Mouse (Mus musculus) liver, embryonic 14.5 days (tissue): ENCODE data around the gene E130114P18Rik. TPM values are rescaled to one million over a fixed set of nuclear protein-coding genes. Genes with fewer than 3 reads are reported as not detected.

Source experiments
- ATAC-seq: fragments of 200-750 bp; cut with Nextera tagmentation; 2 replicates; pipeline ENCODE4 v1.8.0; 2017; ENCODE audit warnings: moderate number of reproducible peaks, mild to moderate bottlenecking, moderate library complexity; ENCODE audit not compliant: insufficient read depth
- DNase-seq, 3 experiments: peaks; one replicate each; pipeline ENCODE4 v3.0.0-alpha.2; 2012 to 2013; ENCODE audit warnings: low read depth in 3 of 3, low spot score in 3 of 3
- H3K27ac ChIP-seq: fragments of 300-500 bp; sonication (generic); 2 replicates; pipeline ENCODE4 v1.5.1; 2014; ENCODE audit warnings: moderate library complexity, mild to moderate bottlenecking, control low read depth, inconsistent platforms
- H3K27me3 ChIP-seq: fragments of 300-500 bp; sonication (generic); 2 replicates; pipeline ENCODE4 v1.6.1; 2014; ENCODE audit warnings: mild to moderate bottlenecking, low read length, moderate library complexity; ENCODE audit not compliant: control insufficient read depth, insufficient read depth
- H3K36me3 ChIP-seq: fragments of 300-500 bp; sonication (generic); replicated peaks from 2 replicates; pipeline ENCODE4 v1.6.1; 2014; ENCODE audit warnings: low read depth; ENCODE audit not compliant: control insufficient read depth, insufficient read depth
- H3K4me1 ChIP-seq, 2 experiments: fragments of 200-500 bp in 1 of 2; fragments of 300-500 bp in 1 of 2; sonication (generic) in 1 of 2; replicated peaks; 2 replicates each; pipeline ENCODE4 v1.6.1; 2012 to 2014; ENCODE audit warnings: antibody characterized with exemption in 1 of 2, inconsistent platforms in 1 of 2, low read length in 1 of 2; ENCODE audit not compliant: control insufficient read depth in 2 of 2, insufficient read depth in 2 of 2
- H3K4me2 ChIP-seq: fragments of 300-500 bp; sonication (generic); 2 replicates; pipeline ENCODE4 v1.6.1; 2014; ENCODE audit warnings: low read depth, mild to moderate bottlenecking, control low read depth, moderate library complexity
- H3K4me3 ChIP-seq, 2 experiments: fragments of 200-500 bp in 1 of 2; fragments of 300-500 bp in 1 of 2; sonication (generic) in 1 of 2; 2 replicates each; pipeline ENCODE4 v1.5.1; 2012 to 2014; ENCODE audit warnings: low read depth in 2 of 2, low read length in 2 of 2, mild to moderate bottlenecking in 2 of 2, control low read depth in 1 of 2, inconsistent platforms in 1 of 2, moderate library complexity in 1 of 2; ENCODE audit not compliant: insufficient read depth in 1 of 2
- H3K9ac ChIP-seq: fragments of 300-500 bp; sonication (generic); replicated peaks from 2 replicates; pipeline ENCODE4 v1.6.1; 2014; ENCODE audit warnings: mild to moderate bottlenecking, control low read depth, moderate library complexity
- H3K9me3 ChIP-seq: fragments of 300-500 bp; sonication (generic); 2 replicates; pipeline ENCODE4 v1.6.1; 2016; ENCODE audit warnings: low read length, mixed read lengths; ENCODE audit not compliant: control insufficient read depth
- CTCF ChIP-seq: IDR thresholded peaks from 2 replicates; pipeline ENCODE4 v1.5.1; 2016; ENCODE audit warnings: antibody characterized with exemption, low read depth, control low read depth
- EP300 ChIP-seq: IDR thresholded peaks from 2 replicates; pipeline ENCODE4 v1.6.1; 2016; ENCODE audit warnings: antibody characterized with exemption, low read depth
- WGBS: fragments of 180-500 bp; shearing (Covaris S2); extraction: QIAGEN DNeasy Blood & Tissue Kit; methylation state at CpG from one replicate; pipeline ENCODE4 v1.1.7; 2014; ENCODE audit not compliant: insufficient replicate concordance; 5-methylcytosine and 5-hydroxymethylcytosine counted together
- polyA plus RNA-seq, 2 experiments: library from polyadenylated mRNA; depleted of rRNA in 1 of 2; stranded (reverse) in 1 of 2; unstranded in 1 of 2; fragments of >200 nt; fragmentation: Nextera tagmentation in 1 of 2; extraction: Ambion mirVana in 1 of 2; gene quantifications; 2 replicates each; pipeline versions ENCODE4 v1.2.1 to v1.2.3; 2012 to 2014

Gene E130114P18Rik
- polyA plus RNA-seq, 2 experiments: not detected

DNA sequence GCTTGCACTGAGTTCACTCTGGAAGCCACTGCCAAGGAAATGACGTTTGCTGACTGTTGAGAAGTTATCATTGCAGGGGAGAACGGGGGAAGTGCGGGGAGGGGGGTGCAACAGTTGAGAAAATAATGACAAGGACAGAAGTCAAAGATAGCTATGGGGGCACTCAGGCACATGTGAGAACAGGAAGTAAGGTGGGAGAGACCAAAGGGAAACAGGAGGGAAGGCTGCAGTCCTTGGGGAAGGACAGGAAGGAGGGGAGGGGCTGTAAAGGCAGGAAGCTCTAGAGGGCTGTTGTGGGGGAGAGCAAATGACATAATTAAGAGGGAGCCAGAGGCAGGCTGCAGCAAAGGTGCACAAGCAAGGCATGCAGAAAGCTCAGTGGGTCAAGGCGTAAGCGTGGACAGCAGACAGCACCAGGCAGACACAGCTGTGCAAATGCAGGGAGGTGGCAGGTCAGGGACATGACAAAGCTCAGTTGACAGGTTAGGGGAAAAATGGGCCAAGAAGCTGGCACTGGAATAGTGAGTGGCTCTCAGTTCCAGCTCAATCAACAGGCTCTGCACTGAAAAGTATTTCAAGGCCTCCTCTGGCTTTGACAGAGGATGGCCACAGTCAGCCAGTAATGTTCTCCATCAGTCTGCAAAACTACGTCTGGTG is 103.9 kb downstream of the E130114P18Rik start:
- DNase-seq: no peak
- no peak overlapping the region for H3K4me2 ChIP-seq
- H3K36me3 ChIP-seq: no peaks in the 10 kb centered on the region
- 30% methylated on average over 6 of the region's 6 CpGs for WGBS
- ATAC-seq: 0 out of 2 replicates have a peak, but pooled peaks have one; percentile 13
- H3K27me3 ChIP-seq: no peaks in the 10 kb centered on the region
- no peaks in the 10 kb centered on the region for H3K9me3 ChIP-seq
- no peaks in the 10 kb centered on the region; a peak in 1 of 4 replicates for H3K4me1 ChIP-seq
- H3K27ac ChIP-seq: no peak overlapping the region
- no peak overlapping the region for H3K9ac ChIP-seq
- TF ChIP-seq EP300: no peak
- no peak for TF ChIP-seq CTCF
- no peak overlapping the region for H3K4me3 ChIP-seq

DNA sequence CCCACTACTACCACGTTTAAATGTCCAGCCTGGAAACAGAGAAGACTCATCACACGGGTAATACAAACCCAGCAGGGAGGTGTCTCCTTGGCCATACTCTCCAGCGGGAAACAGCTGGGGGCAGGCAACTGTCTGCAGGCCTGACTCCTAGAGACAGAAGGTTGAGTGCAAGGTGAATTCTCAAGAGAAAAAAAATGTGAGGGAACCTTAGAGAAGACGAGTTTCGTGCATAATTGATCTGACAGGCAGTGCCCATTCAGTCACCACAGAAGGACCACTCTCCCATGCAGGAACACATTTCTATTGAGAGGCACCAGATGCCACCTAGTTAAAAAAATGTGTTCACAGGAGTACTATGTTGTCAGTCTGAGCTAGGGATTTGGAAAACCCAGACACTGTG is 105.4 kb downstream of the E130114P18Rik start:
- no peak overlapping the region for H3K4me3 ChIP-seq
- no peaks in the 10 kb centered on the region for H3K9me3 ChIP-seq
- no peaks in the 10 kb centered on the region; a peak in 1 of 4 replicates for H3K4me1 ChIP-seq
- no peak for DNase-seq
- H3K4me2 ChIP-seq: no peak overlapping the region
- ATAC-seq: no peak
- H3K27me3 ChIP-seq: no peaks in the 10 kb centered on the region
- H3K27ac ChIP-seq: no peak overlapping the region
- no peak overlapping the region for H3K9ac ChIP-seq
- H3K36me3 ChIP-seq: no peaks in the 10 kb centered on the region
- 58% methylated on average over 5 of the region's 5 CpGs for WGBS
- no peak for TF ChIP-seq EP300
- TF ChIP-seq CTCF: no peak

DNA sequence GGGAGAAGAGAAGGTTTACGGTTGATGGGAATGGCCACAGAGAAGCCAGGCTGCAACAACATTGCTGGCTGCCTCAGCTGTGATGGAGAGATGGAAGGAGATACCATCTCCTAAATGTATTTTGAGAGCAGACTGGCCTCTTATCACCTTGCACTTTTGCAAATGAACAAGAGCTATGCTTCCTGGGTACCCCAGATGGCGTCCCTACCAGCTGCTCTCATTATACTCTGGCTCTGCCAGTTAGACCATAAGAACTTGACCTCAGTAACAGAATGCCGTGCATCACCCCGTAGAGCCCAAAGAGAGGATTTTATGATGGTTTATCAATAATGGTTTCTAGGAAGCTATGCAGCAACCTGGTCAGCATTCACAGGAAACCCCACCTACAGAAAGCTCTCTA is 106.0 kb downstream of the E130114P18Rik start:
- no peak overlapping the region for H3K4me2 ChIP-seq
- H3K27ac ChIP-seq: no peak overlapping the region
- ATAC-seq (no peak), DNase-seq (no peak)
- no peak overlapping the region for H3K4me3 ChIP-seq
- H3K9me3 ChIP-seq: no peaks in the 10 kb centered on the region
- TF ChIP-seq CTCF (no peak), EP300 (no peak)
- 66% methylated on average over 4 of the region's 4 CpGs for WGBS
- no peaks in the 10 kb centered on the region for H3K36me3 ChIP-seq
- H3K9ac ChIP-seq: no peak overlapping the region
- H3K4me1 ChIP-seq: no peaks in the 10 kb centered on the region; a peak in 1 of 4 replicates
- H3K27me3 ChIP-seq: no peaks in the 10 kb centered on the region

DNA sequence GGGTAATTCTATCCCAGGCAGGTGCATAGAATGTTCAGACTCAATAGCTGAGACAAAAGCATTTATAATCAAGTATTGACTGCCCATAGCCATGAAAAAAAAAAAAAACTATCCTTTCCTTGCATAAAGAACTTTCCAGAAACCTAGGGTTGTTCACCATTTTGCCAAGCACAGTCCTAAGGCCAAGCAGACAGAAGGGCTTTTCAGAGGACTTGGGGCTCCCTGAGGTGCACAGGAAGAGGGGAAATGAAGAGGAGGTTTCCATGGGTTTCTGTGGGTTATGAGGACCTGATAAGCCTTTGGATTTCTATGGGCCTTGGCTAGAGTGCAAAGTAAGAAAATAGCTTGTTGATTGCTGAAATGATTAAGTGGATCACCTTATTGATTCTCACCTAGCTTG is 107.5 kb downstream of the E130114P18Rik start:
- H3K9ac ChIP-seq: no peak overlapping the region
- no peak overlapping the region for H3K4me3 ChIP-seq
- ATAC-seq: no peak
- no peaks in the 10 kb centered on the region for H3K36me3 ChIP-seq
- no peak overlapping the region for H3K27ac ChIP-seq
- no peak for TF ChIP-seq EP300
- TF ChIP-seq CTCF: no peak
- no peaks in the 10 kb centered on the region for H3K27me3 ChIP-seq
- H3K4me1 ChIP-seq: no peaks in the 10 kb centered on the region; a peak in 1 of 4 replicates
- H3K4me2 ChIP-seq: no peak overlapping the region
- no peak for DNase-seq
- H3K9me3 ChIP-seq: no peaks in the 10 kb centered on the region

GRCm38 (mm10) chr4:97669808-97670207 is 108.1 kb downstream of the E130114P18Rik start:
- H3K27ac ChIP-seq: no peak overlapping the region
- H3K9ac ChIP-seq: no peak overlapping the region
- H3K9me3 ChIP-seq: no peaks in the 10 kb centered on the region
- ATAC-seq (no peak), DNase-seq (no peak)
- H3K4me1 ChIP-seq: no peaks in the 10 kb centered on the region; a peak in 1 of 4 replicates
- no peaks in the 10 kb centered on the region for H3K27me3 ChIP-seq
- 63% methylated on average over 3 of the region's 3 CpGs for WGBS
- H3K4me2 ChIP-seq: no peak overlapping the region
- TF ChIP-seq CTCF (no peak), EP300 (no peak)
- no peaks in the 10 kb centered on the region for H3K36me3 ChIP-seq
- H3K4me3 ChIP-seq: no peak overlapping the region
